Mouse (Mus musculus): ENCODE measurements at regions not wholly inside any gene's neighbourhood (a gene's known extent, or its start where the extent isn't known, plus 50 kb on each side); places are given as distances from the start of the nearest gene placed in this dataset.

DNA sequence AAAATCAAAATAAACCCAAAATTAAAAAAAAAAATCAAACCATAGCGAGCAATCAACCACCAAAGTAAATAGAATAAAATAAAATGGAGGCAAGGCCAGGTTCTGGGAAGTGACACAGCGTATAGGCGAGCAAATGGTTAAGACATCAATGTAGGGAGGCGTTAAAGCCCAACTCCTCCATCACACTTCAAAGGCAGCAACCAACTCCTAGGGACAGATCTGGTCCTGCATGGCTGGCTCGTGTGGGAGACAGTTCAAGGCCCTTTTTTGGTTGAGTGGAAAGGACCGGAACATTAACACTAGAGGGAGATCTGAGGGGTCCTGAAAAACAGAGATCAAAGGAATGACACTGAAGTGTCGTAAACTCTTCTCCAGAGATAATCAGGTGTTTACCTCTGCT, 53.8 kb upstream of the Cecr2 start:
- TF ChIP-seq CTCF (IDR thresholded peaks at IDR 0.05; ENCODE audit: low read depth) (no peak), EP300 (optimal IDR thresholded peaks at IDR 0.05) (no peak)

Measured in stomach, postnatal 0 days (tissue).